30 mouse cellular contexts compared by ENCODE assay signal in the genomic region with DNA sequence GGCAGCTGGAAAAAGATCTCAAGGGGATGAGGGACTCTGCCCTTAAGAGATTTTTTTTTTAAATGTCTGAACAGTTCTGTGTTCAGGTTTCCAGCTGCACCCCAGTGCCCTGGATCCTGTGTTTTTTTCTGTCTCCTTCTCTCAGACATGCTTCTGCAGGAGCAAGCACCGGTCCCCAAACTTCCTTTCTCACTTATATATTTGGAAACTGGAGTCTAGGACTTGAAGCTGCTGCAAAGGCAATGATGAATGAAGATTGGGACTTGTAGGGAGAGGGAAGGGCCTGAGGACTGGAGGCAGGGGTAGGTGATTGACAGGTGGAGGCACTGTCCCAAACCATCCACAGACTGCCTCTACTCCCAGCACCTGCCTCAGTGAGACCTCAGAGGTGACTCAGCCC.
DNase-seq lines count a peak whose midpoint lies in the region; ATAC-seq and TF ChIP-seq lines count a peak whose summit lies in the region.
"Had no signal": no experiment of that assay in that cellular context is flagged by ENCODE, and none has a peak within 500 bp of the region (broad histone marks: within the 10 kb centered on the region; RNA-seq: fewer than 3 reads in every experiment).

No protein-coding gene starts in this region.

- intact Hi-C loops in left cerebral cortex, adult 2 months (cut with DNase I): loop anchor here (1.0 kb wide), 1 partner anchor 95 kb away; no protein-coding TSS in a partner anchor

- peak overlapping the region; percentile 70 for H3K27ac ChIP-seq in left cerebral cortex, adult 2 months
- peak overlapping the region; percentile 16; the same call in 1 of the 2 replicates for H3K27ac ChIP-seq in midbrain, embryonic 15.5 days
- H3K27ac ChIP-seq in midbrain, postnatal 0 days (ENCODE audit: low read depth, low read length): no peak overlapping the region
- H3K27ac ChIP-seq: embryonic facial prominence, embryonic 10.5 days; embryonic facial prominence, embryonic 13.5 days; forebrain, embryonic 12.5 days; forebrain, embryonic 15.5 days; gastrocnemius, adult 2 months; heart, embryonic 15.5 days; hindbrain, embryonic 14.5 days; hindbrain, postnatal 0 days had no signal

- H3K9me3 ChIP-seq in midbrain, embryonic 15.5 days: no peaks in the 10 kb centered on the region
- no peaks in the 10 kb centered on the region for H3K9me3 ChIP-seq in midbrain, postnatal 0 days (ENCODE audit: low read length)
- H3K9me3 ChIP-seq: embryonic facial prominence, embryonic 10.5 days; embryonic facial prominence, embryonic 13.5 days; forebrain, embryonic 12.5 days; forebrain, embryonic 15.5 days; heart, embryonic 12.5 days; heart, embryonic 15.5 days had no signal

- 89% methylated on average over 1 of the region's 1 CpGs for WGBS in midbrain, embryonic 15.5 days
- WGBS in midbrain, postnatal 0 days: 87% methylated on average over 1 of the region's 1 CpGs

- no peak overlapping the region for H3K4me3 ChIP-seq in left cerebral cortex, adult 2 months
- no peak overlapping the region for H3K4me3 ChIP-seq in midbrain, embryonic 15.5 days
- no peak overlapping the region for H3K4me3 ChIP-seq in midbrain, postnatal 0 days (ENCODE audit: low read depth, low read length)
- H3K4me3 ChIP-seq: embryonic facial prominence, embryonic 10.5 days; embryonic facial prominence, embryonic 13.5 days; erythroblast, embryonic 14.5 days; forebrain, embryonic 12.5 days; forebrain, embryonic 15.5 days; gastrocnemius, adult 2 months; heart, embryonic 12.5 days; heart, embryonic 15.5 days had no signal

- H3K4me1 ChIP-seq in midbrain, embryonic 15.5 days: no peaks in the 10 kb centered on the region
- 0 out of 2 replicates have a peak, but pooled peaks cover 7% of the 10 kb centered on the region for H3K4me1 ChIP-seq in midbrain, postnatal 0 days (ENCODE audit: insufficient read depth, low read length)
- H3K4me1 ChIP-seq: forebrain, embryonic 12.5 days; forebrain, embryonic 15.5 days had no signal

- no peak for DNase-seq in cerebellum, postnatal 14 days
- peak in 1 of 2 experiments; percentile 15 for DNase-seq in left cerebral cortex, adult 2 months (ENCODE audit: extremely low spot score in 1 of 2, low spot score in 2 of 2)
- no peak for DNase-seq in left cerebral cortex, adult 11 months (ENCODE audit: low spot score)
- no peak for DNase-seq in midbrain, postnatal 0 days (ENCODE audit: low spot score)
- DNase-seq in telencephalon, adult 2 months (ENCODE audit: low read depth, low spot score): peak; percentile 29
- no peak for DNase-seq in adrenal gland, adult (ENCODE audit: inconsistent age in 2 of 2, low spot score in 1 of 2)
- DNase-seq: adrenal gland, adult 2 months; adrenal gland, postnatal 14 days; cerebellum, adult 18-20 months; cerebellum, adult 9-10 months; cerebellum, postnatal 25 days; embryo, embryonic 11 days; gastrocnemius, adult 2 months; gastrocnemius, postnatal 14 days; heart, adult 18-20 months; heart, postnatal 10 days; heart, postnatal 4 days had no signal

- H3K9ac ChIP-seq in midbrain, embryonic 15.5 days: no peak overlapping the region
- H3K9ac ChIP-seq in midbrain, postnatal 0 days (replicated peaks; ENCODE audit: low read length, poor library complexity, severe bottlenecking): no peak overlapping the region
- H3K9ac ChIP-seq: embryonic facial prominence, embryonic 13.5 days; forebrain, embryonic 12.5 days; forebrain, embryonic 15.5 days; heart, embryonic 12.5 days; heart, embryonic 15.5 days; hindbrain, embryonic 14.5 days had no signal

- no peak for TF ChIP-seq CTCF in left cerebral cortex, adult 2 months (IDR thresholded peaks at IDR 0.05)
- TF ChIP-seq CTCF in midbrain, postnatal 0 days (IDR thresholded peaks at IDR 0.05): no peak

- H3K27me3 ChIP-seq in midbrain, embryonic 15.5 days (replicated peaks): no peaks in the 10 kb centered on the region
- no peaks in the 10 kb centered on the region for H3K27me3 ChIP-seq in midbrain, postnatal 0 days (ENCODE audit: insufficient read depth, low read length)
- H3K27me3 ChIP-seq: embryonic facial prominence, embryonic 13.5 days; forebrain, embryonic 12.5 days; forebrain, embryonic 15.5 days; heart, embryonic 12.5 days; heart, embryonic 15.5 days had no signal

- peak; percentile 12; the same call in 1 of the 2 replicates for ATAC-seq in cerebellum, adult (ENCODE audit: insufficient number of reproducible peaks, low FRiP score, low TSS enrichment)
- no peak for ATAC-seq in midbrain, embryonic 15.5 days (replicated peaks)
- ATAC-seq in midbrain, postnatal 0 days (ENCODE audit: low FRiP score): no peak
- ATAC-seq: activated CD4-positive, CD25-positive, alpha-beta regulatory T cell, adult 4 months; forebrain, embryonic 15.5 days; hindbrain, postnatal 0 days; inflammation-experienced regulatory T-cells, adult 6 months had no signal

- H3K4me2 ChIP-seq in midbrain, embryonic 15.5 days: no peak overlapping the region
- H3K4me2 ChIP-seq in midbrain, postnatal 0 days (ENCODE audit: low read depth, low read length, poor library complexity, severe bottlenecking): no peak overlapping the region
- H3K4me2 ChIP-seq: embryonic facial prominence, embryonic 13.5 days; forebrain, embryonic 12.5 days; forebrain, embryonic 15.5 days; heart, embryonic 12.5 days; heart, embryonic 15.5 days; hindbrain, embryonic 14.5 days had no signal

- H3K36me3 ChIP-seq in midbrain, embryonic 15.5 days (replicated peaks): no peaks in the 10 kb centered on the region
- no peaks in the 10 kb centered on the region for H3K36me3 ChIP-seq in midbrain, postnatal 0 days (ENCODE audit: insufficient read depth, low read length)
- H3K36me3 ChIP-seq: embryonic facial prominence, embryonic 10.5 days; embryonic facial prominence, embryonic 13.5 days; forebrain, embryonic 12.5 days; forebrain, embryonic 15.5 days; heart, embryonic 12.5 days; heart, embryonic 15.5 days had no signal
